Mouse (Mus musculus) liver, postnatal 0 days (tissue): ENCODE results near the gene Chst4.
A peak's percentile ranks its signal among the peaks of the same experiment; 100 is the strongest.

ENCODE experiments used
- CTCF ChIP-seq: sonication (generic); IDR thresholded peaks from 2 replicates; pipeline ENCODE4 v1.5.1; 2016; ENCODE audit warnings: antibody characterized with exemption, low read depth
- EP300 ChIP-seq: IDR thresholded peaks from 2 replicates; pipeline ENCODE4 v1.6.1; 2016; ENCODE audit warnings: antibody characterized with exemption, low read depth, mild to moderate bottlenecking

- TF ChIP-seq EP300, result peak; percentile 92
- no peak for TF ChIP-seq CTCF
These were observed 51.8 kb downstream of the Chst4 start for GRCm38 (mm10) chr8:109987776-109988175.
